Mouse (Mus musculus): ENCODE results near the gene Zfp992.
"Not testable (repeated sequence)": the region's sequence is repeated elsewhere in the genome, so short reads cannot be mapped to it uniquely, and the experiment has no call there.

The Zfp992 gene

GRCm38 (mm10) chr4:146474716-146475676 is 26.2 kb downstream of the Zfp992 start:
- DNase-seq (ENCODE audit: low spot score in 2 of 2), result not testable (repeated sequence)

GRCm38 (mm10) chr4:146476260-146476659 is 27.4 kb downstream of the Zfp992 start:
- not testable (repeated sequence) for DNase-seq (ENCODE audit: low spot score in 2 of 2)

GRCm38 (mm10) chr4:146476959-146477358 is 28.1 kb downstream of the Zfp992 start:
- DNase-seq (ENCODE audit: low spot score in 2 of 2), result not testable (repeated sequence)

GRCm38 (mm10) chr4:146480376-146481096 is 31.7 kb downstream of the Zfp992 start:
- DNase-seq (ENCODE audit: low spot score in 2 of 2), result not testable (repeated sequence)

- DNase-seq (ENCODE audit: low spot score in 2 of 2), result not testable (repeated sequence)
Observed at GRCm38 (mm10) chr4:146482546-146482945, 33.7 kb downstream of the Zfp992 start.

GRCm38 (mm10) chr4:146483571-146484280 is 34.9 kb downstream of the Zfp992 start:
- DNase-seq (ENCODE audit: low spot score in 2 of 2), result not testable (repeated sequence)

GRCm38 (mm10) chr4:146484676-146485075 is 35.9 kb downstream of the Zfp992 start:
- not testable (repeated sequence) for DNase-seq (ENCODE audit: low spot score in 2 of 2)

- not testable (repeated sequence) for DNase-seq (ENCODE audit: low spot score in 2 of 2)
Observed at GRCm38 (mm10) chr4:146485183-146485939, 36.5 kb downstream of the Zfp992 start.

- not testable (repeated sequence) for DNase-seq (ENCODE audit: low spot score in 2 of 2)
Observed at GRCm38 (mm10) chr4:146486753-146487152, 37.9 kb downstream of the Zfp992 start.

GRCm38 (mm10) chr4:146489196-146489595 is 40.4 kb downstream of the Zfp992 start:
- not testable (repeated sequence) for DNase-seq (ENCODE audit: low spot score in 2 of 2)

- not testable (repeated sequence) for DNase-seq (ENCODE audit: low spot score in 2 of 2)
Observed at GRCm38 (mm10) chr4:146491993-146492392, 43.2 kb downstream of the Zfp992 start.

- no peak for DNase-seq (ENCODE audit: low spot score in 2 of 2)
Observed at GRCm38 (mm10) chr4:146492439-146492838, 43.6 kb downstream of the Zfp992 start.

GRCm38 (mm10) chr4:146492851-146493250 is 44.0 kb downstream of the Zfp992 start:
- DNase-seq (ENCODE audit: low spot score in 2 of 2), result no peak

- DNase-seq (ENCODE audit: low spot score in 2 of 2), result not testable (repeated sequence)
Observed at GRCm38 (mm10) chr4:146493319-146493907, 44.6 kb downstream of the Zfp992 start.

GRCm38 (mm10) chr4:146494980-146495379 is 46.2 kb downstream of the Zfp992 start:
- DNase-seq (ENCODE audit: low spot score in 2 of 2), result no peak

GRCm38 (mm10) chr4:146497695-146498275 is 49.0 kb downstream of the Zfp992 start:
- not testable (repeated sequence) for DNase-seq (ENCODE audit: low spot score in 2 of 2)

- DNase-seq (ENCODE audit: low spot score in 2 of 2), result not testable (repeated sequence)
Observed at GRCm38 (mm10) chr4:146501727-146502126, 52.9 kb downstream of the Zfp992 start, which contains the start of gene Zfp981. Gene Zfp981 (plus strand): TSS chr4:146502027.

- DNase-seq (ENCODE audit: low spot score in 2 of 2), result not testable (repeated sequence)
Observed at GRCm38 (mm10) chr4:146509029-146509428, 60.2 kb downstream of the Zfp992 start.

GRCm38 (mm10) chr4:146511871-146512270 is 63.0 kb downstream of the Zfp992 start:
- not testable (repeated sequence) for DNase-seq (ENCODE audit: low spot score in 2 of 2)

- no peak for DNase-seq (ENCODE audit: low spot score in 2 of 2)
Observed at GRCm38 (mm10) chr4:146516474-146516873, 67.7 kb downstream of the Zfp992 start.

Measured in right cerebral cortex, adult 2 months (tissue).